Mouse (Mus musculus): ENCODE measurements at regions not wholly inside any gene's neighbourhood (a gene's known extent, or its start where the extent isn't known, plus 50 kb on each side); places are given as distances from the start of the nearest gene placed in this dataset.

DNA sequence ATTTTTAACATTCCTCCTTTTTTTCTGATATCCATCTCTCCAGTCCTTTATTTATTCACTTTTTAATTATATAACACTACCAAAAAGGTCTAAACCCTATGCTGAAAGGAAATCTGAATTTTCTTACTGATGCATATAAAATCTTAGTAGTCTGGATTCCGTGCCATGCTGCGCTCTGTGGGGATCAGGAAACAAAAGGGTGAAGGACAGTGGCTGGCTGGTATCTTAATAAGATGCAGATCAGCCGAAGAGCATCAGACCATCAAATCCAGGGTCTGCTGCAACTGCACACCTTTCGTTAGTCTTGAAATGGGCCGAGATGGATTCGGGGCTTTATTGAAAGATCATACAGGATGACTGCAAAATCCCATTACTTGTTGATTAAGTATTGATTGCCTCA is 740.7 kb downstream of the 5730522E02Rik start:
- WGBS, result 70% methylated on average over 6 of the region's 6 CpGs
- Histone ChIP-seq H3K36me3 (ENCODE audit: control insufficient read depth, insufficient read depth, low read length) (no peaks in the 10 kb centered on the region), H3K4me2 (ENCODE audit: low read depth, low read length) (no peak overlapping the region), H3K27ac (ENCODE audit: low read depth, low read length) (no peak overlapping the region), H3K27me3 (ENCODE audit: control insufficient read depth, insufficient read depth, low read length) (no peaks in the 10 kb centered on the region), H3K4me1 (ENCODE audit: control insufficient read depth, insufficient read depth, low read length) (no peaks in the 10 kb centered on the region), H3K4me3 (ENCODE audit: low read depth, low read length) (no peak overlapping the region), H3K9ac (replicated peaks; ENCODE audit: low read depth, low read length) (no peak overlapping the region), H3K9me3 (ENCODE audit: control insufficient read depth, low read length) (no peaks in the 10 kb centered on the region)
- no peak for ATAC-seq (ENCODE audit: low read depth)

GRCm38 (mm10) chr11:25437206-25437605 is 773.4 kb downstream of the 5730522E02Rik start:
- H3K36me3 ChIP-seq (ENCODE audit: control insufficient read depth, insufficient read depth, low read length), result no peaks in the 10 kb centered on the region
- no peaks in the 10 kb centered on the region for H3K4me1 ChIP-seq (ENCODE audit: control insufficient read depth, insufficient read depth, low read length)
- H3K4me3 ChIP-seq (ENCODE audit: low read depth, low read length), result no peak overlapping the region
- no peak overlapping the region for H3K4me2 ChIP-seq (ENCODE audit: low read depth, low read length)
- no peaks in the 10 kb centered on the region for H3K27me3 ChIP-seq (ENCODE audit: control insufficient read depth, insufficient read depth, low read length)
- no peaks in the 10 kb centered on the region for H3K9me3 ChIP-seq (ENCODE audit: control insufficient read depth, low read length)
- WGBS, result 58% methylated on average over 1 of the region's 1 CpGs
- ATAC-seq (ENCODE audit: low read depth), result no peak
- H3K9ac ChIP-seq (replicated peaks; ENCODE audit: low read depth, low read length), result no peak overlapping the region
- no peak overlapping the region for H3K27ac ChIP-seq (ENCODE audit: low read depth, low read length)

DNA sequence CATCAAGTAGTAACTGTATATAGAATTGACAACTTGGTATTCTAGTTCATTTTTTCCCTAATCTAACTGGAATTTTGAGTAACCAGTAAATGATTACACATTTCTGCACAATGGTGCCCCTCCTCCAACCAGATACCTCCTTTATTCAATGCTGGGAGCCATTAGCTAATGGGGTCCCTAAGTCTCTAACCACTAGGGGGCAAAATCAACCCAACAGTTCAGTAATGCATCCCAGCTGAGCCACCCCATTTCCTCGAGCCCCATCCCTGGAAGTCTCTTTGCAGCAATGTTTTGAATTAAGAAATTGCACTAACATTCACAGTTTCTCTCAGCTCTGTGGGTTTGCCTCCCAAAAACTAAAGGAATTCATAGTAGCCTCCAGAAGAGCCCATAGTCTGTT is 774.9 kb downstream of the 5730522E02Rik start:
- Histone ChIP-seq H3K9me3 (ENCODE audit: control insufficient read depth, low read length) (no peaks in the 10 kb centered on the region), H3K4me1 (ENCODE audit: control insufficient read depth, insufficient read depth, low read length) (no peaks in the 10 kb centered on the region), H3K4me2 (ENCODE audit: low read depth, low read length) (no peak overlapping the region), H3K4me3 (ENCODE audit: low read depth, low read length) (no peak overlapping the region), H3K9ac (replicated peaks; ENCODE audit: low read depth, low read length) (no peak overlapping the region), H3K27me3 (ENCODE audit: control insufficient read depth, insufficient read depth, low read length) (no peaks in the 10 kb centered on the region), H3K36me3 (ENCODE audit: control insufficient read depth, insufficient read depth, low read length) (no peaks in the 10 kb centered on the region), H3K27ac (ENCODE audit: low read depth, low read length) (no peak overlapping the region)
- no peak for ATAC-seq (ENCODE audit: low read depth)
- 40% methylated on average over 1 of the region's 1 CpGs for WGBS

DNA sequence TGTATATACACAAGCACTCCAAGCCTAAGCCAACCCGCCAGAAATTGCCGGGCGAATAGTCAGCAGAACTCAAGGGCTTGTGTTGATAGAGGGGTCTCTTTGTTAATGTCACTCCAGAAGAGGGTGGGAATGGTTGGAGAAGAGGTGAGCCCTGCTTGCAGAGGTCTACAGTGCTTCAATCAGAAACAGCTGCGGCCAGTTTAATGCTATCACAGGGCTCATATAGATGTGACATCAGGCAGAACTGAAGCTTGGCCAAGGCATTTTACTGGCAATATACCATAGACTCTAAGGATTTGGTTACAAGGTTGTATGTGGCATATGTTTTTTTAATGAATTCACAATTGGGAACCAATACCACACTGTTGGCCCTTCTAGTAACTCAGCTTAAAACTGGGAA is 787.4 kb downstream of the 5730522E02Rik start:
- 92% methylated on average over 4 of the region's 4 CpGs for WGBS
- ATAC-seq (ENCODE audit: low read depth), result no peak

GRCm38 (mm10) chr11:25421486-25421885 is 789.1 kb downstream of the 5730522E02Rik start:
- H3K9ac ChIP-seq (replicated peaks; ENCODE audit: low read depth, low read length), result no peak overlapping the region
- H3K27me3 ChIP-seq (ENCODE audit: control insufficient read depth, insufficient read depth, low read length), result no peaks in the 10 kb centered on the region
- H3K4me1 ChIP-seq (ENCODE audit: control insufficient read depth, insufficient read depth, low read length), result no peaks in the 10 kb centered on the region
- H3K27ac ChIP-seq (ENCODE audit: low read depth, low read length), result no peak overlapping the region
- H3K4me2 ChIP-seq (ENCODE audit: low read depth, low read length), result no peak overlapping the region
- no peaks in the 10 kb centered on the region for H3K36me3 ChIP-seq (ENCODE audit: control insufficient read depth, insufficient read depth, low read length)
- H3K9me3 ChIP-seq (ENCODE audit: control insufficient read depth, low read length), result no peaks in the 10 kb centered on the region
- ATAC-seq (ENCODE audit: low read depth), result no peak
- H3K4me3 ChIP-seq (ENCODE audit: low read depth, low read length), result no peak overlapping the region

More for the DNA sequence above, 787.4 kb downstream of the 5730522E02Rik start:
- Histone ChIP-seq H3K9ac (replicated peaks; ENCODE audit: low read depth, low read length) (no peak overlapping the region), H3K9me3 (ENCODE audit: control insufficient read depth, low read length) (no peaks in the 10 kb centered on the region), H3K27ac (ENCODE audit: low read depth, low read length) (no peak overlapping the region), H3K4me1 (ENCODE audit: control insufficient read depth, insufficient read depth, low read length) (no peaks in the 10 kb centered on the region), H3K4me3 (ENCODE audit: low read depth, low read length) (no peak overlapping the region), H3K27me3 (ENCODE audit: control insufficient read depth, insufficient read depth, low read length) (no peaks in the 10 kb centered on the region), H3K4me2 (ENCODE audit: low read depth, low read length) (no peak overlapping the region), H3K36me3 (ENCODE audit: control insufficient read depth, insufficient read depth, low read length) (no peaks in the 10 kb centered on the region)

- Histone ChIP-seq H3K27me3 (ENCODE audit: control insufficient read depth, insufficient read depth, low read length) (no peaks in the 10 kb centered on the region), H3K4me1 (ENCODE audit: control insufficient read depth, insufficient read depth, low read length) (no peaks in the 10 kb centered on the region), H3K36me3 (ENCODE audit: control insufficient read depth, insufficient read depth, low read length) (no peaks in the 10 kb centered on the region), H3K27ac (ENCODE audit: low read depth, low read length) (no peak overlapping the region), H3K9me3 (ENCODE audit: control insufficient read depth, low read length) (no peaks in the 10 kb centered on the region), H3K9ac (replicated peaks; ENCODE audit: low read depth, low read length) (no peak overlapping the region), H3K4me3 (ENCODE audit: low read depth, low read length) (no peak overlapping the region), H3K4me2 (ENCODE audit: low read depth, low read length) (no peak overlapping the region)
- no peak for ATAC-seq (ENCODE audit: low read depth)
- WGBS, result 85% methylated on average over 4 of the region's 4 CpGs
These were observed 800.0 kb downstream of the 5730522E02Rik start for GRCm38 (mm10) chr11:25410403-25411090.

- ATAC-seq (ENCODE audit: low read depth), result no peak
- Histone ChIP-seq H3K4me2 (ENCODE audit: low read depth, low read length) (no peak overlapping the region), H3K9ac (replicated peaks; ENCODE audit: low read depth, low read length) (no peak overlapping the region), H3K9me3 (ENCODE audit: control insufficient read depth, low read length) (no peaks in the 10 kb centered on the region), H3K27ac (ENCODE audit: low read depth, low read length) (no peak overlapping the region), H3K27me3 (ENCODE audit: control insufficient read depth, insufficient read depth, low read length) (no peaks in the 10 kb centered on the region), H3K4me3 (ENCODE audit: low read depth, low read length) (no peak overlapping the region), H3K4me1 (ENCODE audit: control insufficient read depth, insufficient read depth, low read length) (no peaks in the 10 kb centered on the region), H3K36me3 (ENCODE audit: control insufficient read depth, insufficient read depth, low read length) (no peaks in the 10 kb centered on the region)
- WGBS, result 68% methylated on average over 2 of the region's 2 CpGs
These were observed 818.9 kb downstream of the 5730522E02Rik start for GRCm38 (mm10) chr11:25391649-25392048.

DNA sequence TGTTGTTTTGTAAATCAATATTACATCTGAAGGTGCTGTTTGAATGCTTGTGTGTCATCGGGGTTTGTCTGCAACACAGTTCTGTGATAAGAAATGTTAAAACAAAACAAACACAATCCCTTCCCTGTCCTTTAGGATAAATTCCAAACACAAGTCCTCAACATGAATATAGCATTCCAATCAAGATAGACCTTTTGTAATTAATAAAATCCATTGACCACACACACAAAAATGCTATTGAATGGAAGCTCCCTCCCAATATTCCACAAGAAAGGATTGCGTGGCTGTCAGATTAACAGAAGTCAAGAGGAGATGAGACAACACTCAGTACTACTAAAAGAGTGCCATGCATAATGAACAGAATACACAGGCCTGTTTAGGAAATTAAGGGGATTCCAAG is 843.5 kb downstream of the 5730522E02Rik start:
- H3K27me3 ChIP-seq (ENCODE audit: control insufficient read depth, insufficient read depth, low read length), result no peaks in the 10 kb centered on the region
- no peaks in the 10 kb centered on the region for H3K36me3 ChIP-seq (ENCODE audit: control insufficient read depth, insufficient read depth, low read length)
- ATAC-seq (ENCODE audit: low read depth), result no peak
- H3K9ac ChIP-seq (replicated peaks; ENCODE audit: low read depth, low read length), result no peak overlapping the region
- no peaks in the 10 kb centered on the region for H3K9me3 ChIP-seq (ENCODE audit: control insufficient read depth, low read length)
- no peak overlapping the region for H3K4me3 ChIP-seq (ENCODE audit: low read depth, low read length)
- 73% methylated on average over 2 of the region's 2 CpGs for WGBS
- no peak overlapping the region for H3K4me2 ChIP-seq (ENCODE audit: low read depth, low read length)
- H3K4me1 ChIP-seq (ENCODE audit: control insufficient read depth, insufficient read depth, low read length), result no peaks in the 10 kb centered on the region
- H3K27ac ChIP-seq (ENCODE audit: low read depth, low read length), result no peak overlapping the region

DNA sequence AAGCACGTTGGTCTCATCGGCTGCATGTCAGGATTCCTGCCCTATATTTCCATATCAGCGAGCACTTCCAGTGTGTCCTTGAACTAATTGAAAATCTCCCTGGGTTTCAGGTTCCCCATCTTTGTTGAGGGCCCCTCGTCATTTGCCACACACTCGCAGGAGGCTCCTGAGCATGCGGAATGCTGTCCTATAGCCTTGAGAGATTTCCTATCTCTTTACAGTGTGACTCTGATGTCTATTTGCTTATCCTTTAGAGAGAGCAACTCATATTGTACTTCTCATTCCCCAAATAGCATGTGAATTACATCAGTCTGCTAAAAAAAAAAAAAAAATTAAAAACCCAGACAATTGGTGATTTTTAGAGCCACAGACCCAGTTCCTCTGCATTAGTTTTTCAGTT is 845.1 kb downstream of the 5730522E02Rik start:
- no peaks in the 10 kb centered on the region for H3K36me3 ChIP-seq (ENCODE audit: control insufficient read depth, insufficient read depth, low read length)
- H3K9ac ChIP-seq (replicated peaks; ENCODE audit: low read depth, low read length), result no peak overlapping the region
- no peaks in the 10 kb centered on the region for H3K9me3 ChIP-seq (ENCODE audit: control insufficient read depth, low read length)
- H3K4me2 ChIP-seq (ENCODE audit: low read depth, low read length), result no peak overlapping the region
- no peaks in the 10 kb centered on the region for H3K4me1 ChIP-seq (ENCODE audit: control insufficient read depth, insufficient read depth, low read length)
- H3K4me3 ChIP-seq (ENCODE audit: low read depth, low read length), result no peak overlapping the region
- ATAC-seq (ENCODE audit: low read depth), result no peak
- H3K27ac ChIP-seq (ENCODE audit: low read depth, low read length), result no peak overlapping the region
- H3K27me3 ChIP-seq (ENCODE audit: control insufficient read depth, insufficient read depth, low read length), result no peaks in the 10 kb centered on the region
- WGBS, result 56% methylated on average over 6 of the region's 6 CpGs
